Mouse (Mus musculus): ENCODE measurements around the gene Actr2.

- no peak for TF ChIP-seq CTCF (IDR thresholded peaks at IDR 0.05; ENCODE audit: control insufficient read depth, insufficient read depth, insufficient read length)
- TF ChIP-seq MYOG (IDR thresholded peaks at IDR 0.05; ENCODE audit: control insufficient read depth, extremely low read depth, insufficient read length): no peak
- no peak for TF ChIP-seq USF1 (IDR thresholded peaks at IDR 0.05; ENCODE audit: low read depth)
- no peak for TF ChIP-seq FOSL1 (IDR thresholded peaks at IDR 0.05; ENCODE audit: insufficient read depth, low read length, poor library complexity, severe bottlenecking)
- no peak for TF ChIP-seq MAX (IDR thresholded peaks at IDR 0.05)
Observed at GRCm38 (mm10) chr11:20116030-20116551, 3.4 kb upstream of the Actr2 start.
